Mouse (Mus musculus) ovary, postnatal 10 days (tissue): Measurements from ENCODE around the gene Tmem59.

Experiments used
- DNase-seq: peaks from one replicate; pipeline ENCODE4 v3.0.0; 2022; ENCODE audit warnings: low spot score

Gene Tmem59

GRCm38 (mm10) chr4:107240196-107240595, 62.0 kb downstream of the Tmem59 start:
- no peak for DNase-seq

- DNase-seq, result no peak
Measured at GRCm38 (mm10) chr4:107243365-107244333, 65.5 kb downstream of the Tmem59 start.

- no peak for DNase-seq
Measured at GRCm38 (mm10) chr4:107245368-107245767, 67.2 kb downstream of the Tmem59 start.

GRCm38 (mm10) chr4:107246040-107246439, 67.8 kb downstream of the Tmem59 start:
- DNase-seq, result no peak

GRCm38 (mm10) chr4:107247110-107247509, 68.9 kb downstream of the Tmem59 start:
- DNase-seq, result no peak

GRCm38 (mm10) chr4:107248061-107248460, 69.9 kb downstream of the Tmem59 start:
- no peak for DNase-seq

- no peak for DNase-seq
Measured at GRCm38 (mm10) chr4:107249471-107249870, 71.3 kb downstream of the Tmem59 start.

GRCm38 (mm10) chr4:107250494-107250893, 72.3 kb downstream of the Tmem59 start:
- DNase-seq, result no peak
